Mouse (Mus musculus): ENCODE measurements around the gene Ptger3.

The Ptger3 gene

GRCm38 (mm10) chr3:157566725-157567565, at the start of gene Ptger3:
Ptger3 (plus strand) TSS chr3:157566892.
- DNase-seq (ENCODE audit: extremely low spot score): peak; percentile 54

- no peak for DNase-seq (ENCODE audit: extremely low spot score)
Measured at GRCm38 (mm10) chr3:157517992-157518391, 48.7 kb upstream of the Ptger3 start.

GRCm38 (mm10) chr3:157520433-157520832, 46.3 kb upstream of the Ptger3 start:
- peak; percentile 42 for DNase-seq (ENCODE audit: extremely low spot score)

GRCm38 (mm10) chr3:157523834-157524233, 42.9 kb upstream of the Ptger3 start:
- DNase-seq (ENCODE audit: extremely low spot score): no peak

GRCm38 (mm10) chr3:157531585-157531984, 35.1 kb upstream of the Ptger3 start:
- no peak for DNase-seq (ENCODE audit: extremely low spot score)

GRCm38 (mm10) chr3:157533964-157534785, 32.5 kb upstream of the Ptger3 start, which contains the start of gene Zranb2:
Zranb2 (plus strand) TSS chr3:157534160.
- DNase-seq (ENCODE audit: extremely low spot score): peak; percentile 92

- no peak for DNase-seq (ENCODE audit: extremely low spot score)
Measured at GRCm38 (mm10) chr3:157534786-157535415, 31.8 kb upstream of the Ptger3 start.

GRCm38 (mm10) chr3:157549323-157549722, 17.4 kb upstream of the Ptger3 start:
- no peak for DNase-seq (ENCODE audit: extremely low spot score)

- DNase-seq (ENCODE audit: extremely low spot score): no peak
Measured at GRCm38 (mm10) chr3:157549758-157550600, 16.7 kb upstream of the Ptger3 start.

- peak; percentile 34 for DNase-seq (ENCODE audit: extremely low spot score)
Measured at GRCm38 (mm10) chr3:157565196-157565595, 1.5 kb upstream of the Ptger3 start.

- peak; percentile 35 for DNase-seq (ENCODE audit: extremely low spot score)
Measured at GRCm38 (mm10) chr3:157567566-157568132, 957 bp downstream of the Ptger3 start.

- DNase-seq (ENCODE audit: extremely low spot score): no peak
Measured at GRCm38 (mm10) chr3:157572011-157572410, 5.3 kb downstream of the Ptger3 start.

- DNase-seq (ENCODE audit: extremely low spot score): no peak
Measured at GRCm38 (mm10) chr3:157575441-157576342, 9.0 kb downstream of the Ptger3 start.

- DNase-seq (ENCODE audit: extremely low spot score): no peak
Measured at GRCm38 (mm10) chr3:157576343-157576722, 9.6 kb downstream of the Ptger3 start.

GRCm38 (mm10) chr3:157576862-157577261, 10.2 kb downstream of the Ptger3 start:
- no peak for DNase-seq (ENCODE audit: extremely low spot score)

- DNase-seq (ENCODE audit: extremely low spot score): no peak
Measured at GRCm38 (mm10) chr3:157578469-157579170, 11.9 kb downstream of the Ptger3 start.

GRCm38 (mm10) chr3:157579376-157579775, 12.7 kb downstream of the Ptger3 start:
- no peak for DNase-seq (ENCODE audit: extremely low spot score)

GRCm38 (mm10) chr3:157580299-157580698, 13.6 kb downstream of the Ptger3 start:
- DNase-seq (ENCODE audit: extremely low spot score): no peak

GRCm38 (mm10) chr3:157581755-157582154, 15.1 kb downstream of the Ptger3 start:
- no peak for DNase-seq (ENCODE audit: extremely low spot score)

All from embryo, embryonic 9.5 days (tissue).